In the genomic region with DNA sequence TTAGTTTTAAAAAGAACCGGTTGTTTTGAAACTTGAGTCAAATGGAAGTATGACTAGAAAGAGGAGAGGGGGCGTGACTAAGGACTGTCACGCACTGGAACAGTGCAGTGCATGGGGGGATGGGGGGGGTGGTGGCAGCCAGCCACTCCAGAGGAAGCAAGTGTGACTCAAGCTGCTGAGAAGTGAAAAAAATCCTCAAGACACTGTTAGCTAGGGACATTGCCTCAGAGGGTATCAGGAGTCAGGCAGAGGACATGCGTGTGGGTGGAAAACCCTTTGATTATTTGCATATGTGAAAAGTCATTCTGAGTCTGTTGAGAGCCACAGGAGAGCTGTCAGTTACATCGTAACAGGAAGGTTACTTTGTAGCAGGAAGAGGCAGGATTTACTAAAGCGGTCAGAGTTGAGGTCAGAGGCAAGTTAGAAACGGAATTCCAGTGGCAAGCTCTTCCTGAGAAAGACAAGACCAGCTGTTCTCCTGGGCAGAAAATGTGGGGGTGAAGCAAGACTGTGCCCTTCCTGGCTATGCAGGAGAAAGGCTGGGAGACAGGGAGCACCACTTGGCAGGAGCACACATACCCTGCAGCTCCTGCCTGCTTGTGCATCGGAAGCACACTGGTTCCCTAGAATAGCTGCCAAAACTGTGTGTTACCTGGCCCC, we compare ENCODE assay signal across 8 mouse cellular contexts. TPM values are rescaled to one million over a fixed set of nuclear protein-coding genes. Genes with fewer than 3 reads are reported as not detected.
DNase-seq lines count a peak whose midpoint lies in the region; ATAC-seq lines count a peak whose summit lies in the region.

No protein-coding gene starts in this region.

- DNase-seq in right cerebral cortex, adult 18-20 months: peak; percentile 19
- DNase-seq in right cerebral cortex, postnatal 4 days: no peak
- peak; percentile 47 to 72 for DNase-seq in adrenal gland, postnatal 36 days
- peak; percentile 75 for DNase-seq in kidney, adult 11 months
- peak; percentile 58 for DNase-seq in telencephalon, adult 2 months (ENCODE audit: low read depth, low spot score)
- DNase-seq in urinary bladder, postnatal 10 days (ENCODE audit: low spot score): no peak

- H3K36me3 ChIP-seq in forebrain, embryonic 16.5 days (ENCODE audit: control insufficient read depth, insufficient read depth): no peaks in the 10 kb centered on the region
- no peaks in the 10 kb centered on the region for H3K36me3 ChIP-seq in lung, embryonic 15.5 days

- 45% methylated on average over 8 of the region's 8 CpGs for WGBS in forebrain, embryonic 16.5 days
- WGBS in lung, embryonic 15.5 days: 3% methylated on average over 8 of the region's 8 CpGs

- H3K9me3 ChIP-seq in forebrain, embryonic 16.5 days (ENCODE audit: control insufficient read depth, low read length): no peaks in the 10 kb centered on the region
- H3K9me3 ChIP-seq in lung, embryonic 15.5 days: no peaks in the 10 kb centered on the region

- H3K4me1 ChIP-seq in forebrain, embryonic 16.5 days (replicated peaks; ENCODE audit: control insufficient read depth, insufficient read depth, low read length): peaks cover 7% of the 10 kb centered on the region
- peaks cover 23% of the 10 kb centered on the region for H3K4me1 ChIP-seq in lung, embryonic 15.5 days

- H3K4me3 ChIP-seq in forebrain, embryonic 16.5 days (replicated peaks; ENCODE audit: low read length): no peak overlapping the region
- H3K4me3 ChIP-seq in lung, embryonic 15.5 days: no peak overlapping the region

- no peak overlapping the region for H3K4me2 ChIP-seq in forebrain, embryonic 16.5 days (ENCODE audit: low read length)
- peak overlapping the region; percentile 29 for H3K4me2 ChIP-seq in lung, embryonic 15.5 days

- no peaks in the 10 kb centered on the region for H3K27me3 ChIP-seq in forebrain, embryonic 16.5 days (replicated peaks; ENCODE audit: control insufficient read depth, insufficient read depth, low read length)
- H3K27me3 ChIP-seq in lung, embryonic 15.5 days: no peaks in the 10 kb centered on the region

- peak; percentile 63 for ATAC-seq in forebrain, embryonic 16.5 days
- ATAC-seq in lung, embryonic 15.5 days (ENCODE audit: borderline replicate concordance, extremely low read depth, low FRiP score, low TSS enrichment): peak; percentile 91

- no peak overlapping the region for H3K9ac ChIP-seq in forebrain, embryonic 16.5 days (replicated peaks; ENCODE audit: low read depth, low read length)
- no peak overlapping the region for H3K9ac ChIP-seq in lung, embryonic 15.5 days

- H3K27ac ChIP-seq in forebrain, embryonic 16.5 days (ENCODE audit: low read length): no peak overlapping the region
- peak overlapping the region; percentile 82 for H3K27ac ChIP-seq in lung, embryonic 15.5 days

RNA-seq across cellular contexts. Expression of a gene that starts 22.3 kb away (rescaled TPM):
- total RNA-seq in adrenal gland, postnatal 36 days (2021): 10 to 100 TPM; 15.7 to 19.2 TPM
- polyA plus RNA-seq in forebrain, embryonic 16.5 days (2015; fragmentation: Nextera tagmentation; extraction: Ambion mirVana): 104 and 120 TPM in 2 replicates
- polyA plus RNA-seq in lung, embryonic 15.5 days (2015; fragmentation: Nextera tagmentation; extraction: Ambion mirVana): 30.1 and 30.3 TPM in 2 replicates

RNA-seq across cellular contexts. Expression of a gene that starts 25.7 kb away (rescaled TPM):
- 10 to 100 TPM; 22.4 to 24.2 TPM for total RNA-seq in adrenal gland, postnatal 36 days (2021)
- polyA plus RNA-seq in forebrain, embryonic 16.5 days (2015; fragmentation: Nextera tagmentation; extraction: Ambion mirVana): 7.4 and 8.1 TPM in 2 replicates
- 19.6 and 20.2 TPM in 2 replicates for polyA plus RNA-seq in lung, embryonic 15.5 days (2015; fragmentation: Nextera tagmentation; extraction: Ambion mirVana)

RNA-seq across cellular contexts. Expression of a gene that starts 37.7 kb away (rescaled TPM):
- 10 to 100 TPM; 22.9 to 33.9 TPM for total RNA-seq in adrenal gland, postnatal 36 days (2021)
- polyA plus RNA-seq in forebrain, embryonic 16.5 days (2015; fragmentation: Nextera tagmentation; extraction: Ambion mirVana): 11.5 and 14.7 TPM in 2 replicates
- polyA plus RNA-seq in lung, embryonic 15.5 days (2015; fragmentation: Nextera tagmentation; extraction: Ambion mirVana): 48.4 and 49.4 TPM in 2 replicates

Comparison
In these comparisons a context has a peak if more than half of its experiments do, and no peak if none do; other contexts are left out.
1. DNase-seq: peak in right cerebral cortex, adult 18-20 months (single experiment), adrenal gland, postnatal 36 days (2 of 2), kidney, adult 11 months (single experiment) and telencephalon, adult 2 months (single experiment); none in right cerebral cortex, postnatal 4 days (single experiment) and urinary bladder, postnatal 10 days (single experiment).